Mouse (Mus musculus) liver, embryonic 14.5 days (tissue): ENCODE measurements at regions not wholly inside any gene's neighbourhood (a gene's known extent, or its start where the extent isn't known, plus 50 kb on each side); places are given as distances from the start of the nearest gene placed in this dataset.

Experiments used
- CTCF ChIP-seq: IDR thresholded peaks from 2 replicates; pipeline ENCODE4 v1.5.1; 2016; ENCODE audit warnings: antibody characterized with exemption, low read depth, control low read depth
- EP300 ChIP-seq: IDR thresholded peaks from 2 replicates; pipeline ENCODE4 v1.6.1; 2016; ENCODE audit warnings: antibody characterized with exemption, low read depth

DNA sequence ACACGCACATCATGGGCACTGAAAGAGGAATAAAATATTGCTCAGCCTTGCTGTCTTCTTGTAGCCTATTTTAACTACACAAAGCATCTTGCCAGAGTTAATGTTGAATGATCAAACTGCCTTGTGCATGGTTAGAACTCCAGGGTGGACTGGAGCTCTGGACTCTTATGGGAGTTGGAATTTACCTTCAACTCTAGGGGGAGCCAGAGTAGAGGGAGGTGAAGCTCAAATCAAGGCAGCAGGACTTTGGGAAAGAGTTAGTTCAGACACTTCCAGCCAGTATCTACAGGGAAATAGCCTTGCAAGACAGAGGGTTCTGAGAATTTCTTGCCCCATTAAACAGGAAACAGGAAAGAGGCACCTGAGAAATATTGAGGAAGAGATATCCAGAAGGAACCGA, 505.3 kb downstream of the Fat4 start:
- peak; percentile 16; the same call in 1 of the 2 replicates for TF ChIP-seq CTCF
- TF ChIP-seq EP300: no peak
